Mouse (Mus musculus): ENCODE measurements at regions not wholly inside any gene's neighbourhood (a gene's known extent, or its start where the extent isn't known, plus 50 kb on each side); places are given as distances from the start of the nearest gene placed in this dataset.

- WGBS: 88% methylated on average over 7 of the region's 7 CpGs
- DNase-seq: no peak
- H3K27ac ChIP-seq (ENCODE audit: low read depth, low read length): no peak overlapping the region
- no peaks in the 10 kb centered on the region for H3K36me3 ChIP-seq (ENCODE audit: insufficient read depth)
- no peak overlapping the region for H3K9ac ChIP-seq
- no peaks in the 10 kb centered on the region for H3K27me3 ChIP-seq (ENCODE audit: insufficient read depth, low read length)
- H3K9me3 ChIP-seq (ENCODE audit: low read length): peaks cover 3% of the 10 kb centered on the region; the same call in 1 of the 2 replicates
- ATAC-seq: no peak
- H3K4me1 ChIP-seq (ENCODE audit: insufficient read depth): no peaks in the 10 kb centered on the region
- H3K4me3 ChIP-seq (ENCODE audit: low read depth, low read length): no peak overlapping the region
- TF ChIP-seq CTCF (IDR thresholded peaks at IDR 0.05; ENCODE audit: low read depth): no peak
- no peak overlapping the region for H3K4me2 ChIP-seq (ENCODE audit: low read depth)
Measured at GRCm38 (mm10) chr10:120666202-120666860, 190.1 kb upstream of the Hmga2 start.

GRCm38 (mm10) chr10:120665670-120666069, 189.4 kb upstream of the Hmga2 start:
- H3K4me3 ChIP-seq (ENCODE audit: low read depth, low read length): no peak overlapping the region
- 59% methylated on average over 5 of the region's 5 CpGs for WGBS
- H3K36me3 ChIP-seq (ENCODE audit: insufficient read depth): no peaks in the 10 kb centered on the region
- H3K27me3 ChIP-seq (ENCODE audit: insufficient read depth, low read length): no peaks in the 10 kb centered on the region
- H3K4me2 ChIP-seq (ENCODE audit: low read depth): no peak overlapping the region
- H3K27ac ChIP-seq (ENCODE audit: low read depth, low read length): no peak overlapping the region
- no peaks in the 10 kb centered on the region for H3K4me1 ChIP-seq (ENCODE audit: insufficient read depth)
- no peak overlapping the region for H3K9ac ChIP-seq
- DNase-seq (no peak), ATAC-seq (no peak)
- peaks cover 3% of the 10 kb centered on the region; the same call in 1 of the 2 replicates for H3K9me3 ChIP-seq (ENCODE audit: low read length)
- TF ChIP-seq CTCF (IDR thresholded peaks at IDR 0.05; ENCODE audit: low read depth): no peak

- 87% methylated on average over 5 of the region's 5 CpGs for WGBS
- Histone ChIP-seq H3K4me3 (ENCODE audit: low read depth, low read length) (no peak overlapping the region), H3K4me2 (ENCODE audit: low read depth) (no peak overlapping the region), H3K9ac (no peak overlapping the region), H3K36me3 (ENCODE audit: insufficient read depth) (no peaks in the 10 kb centered on the region), H3K4me1 (ENCODE audit: insufficient read depth) (no peaks in the 10 kb centered on the region), H3K9me3 (ENCODE audit: low read length) (peaks cover 3% of the 10 kb centered on the region; the same call in 1 of the 2 replicates), H3K27ac (ENCODE audit: low read depth, low read length) (no peak overlapping the region), H3K27me3 (ENCODE audit: insufficient read depth, low read length) (no peaks in the 10 kb centered on the region)
- DNase-seq (no peak), ATAC-seq (no peak)
- no peak for TF ChIP-seq CTCF (IDR thresholded peaks at IDR 0.05; ENCODE audit: low read depth)
Measured at GRCm38 (mm10) chr10:120664419-120664818, 188.2 kb upstream of the Hmga2 start.

- TF ChIP-seq CTCF (IDR thresholded peaks at IDR 0.05; ENCODE audit: low read depth): no peak
- H3K4me3 ChIP-seq (ENCODE audit: low read depth, low read length): no peak overlapping the region
- no peaks in the 10 kb centered on the region for H3K9me3 ChIP-seq (ENCODE audit: low read length)
- H3K27ac ChIP-seq (ENCODE audit: low read depth, low read length): no peak overlapping the region
- 88% methylated on average over 11 of the region's 11 CpGs for WGBS
- no peaks in the 10 kb centered on the region for H3K27me3 ChIP-seq (ENCODE audit: insufficient read depth, low read length)
- no peaks in the 10 kb centered on the region for H3K4me1 ChIP-seq (ENCODE audit: insufficient read depth)
- ATAC-seq (no peak), DNase-seq (no peak)
- no peak overlapping the region for H3K4me2 ChIP-seq (ENCODE audit: low read depth)
- no peaks in the 10 kb centered on the region for H3K36me3 ChIP-seq (ENCODE audit: insufficient read depth)
- no peak overlapping the region for H3K9ac ChIP-seq
Measured at GRCm38 (mm10) chr10:120663396-120663795, 187.1 kb upstream of the Hmga2 start.

- no peak overlapping the region for H3K4me3 ChIP-seq (ENCODE audit: low read depth, low read length)
- WGBS: 56% methylated on average over 6 of the region's 6 CpGs
- H3K9me3 ChIP-seq (ENCODE audit: low read length): no peaks in the 10 kb centered on the region
- ATAC-seq (no peak), DNase-seq (no peak)
- no peak for TF ChIP-seq CTCF (IDR thresholded peaks at IDR 0.05; ENCODE audit: low read depth)
- no peaks in the 10 kb centered on the region for H3K27me3 ChIP-seq (ENCODE audit: insufficient read depth, low read length)
- no peak overlapping the region for H3K9ac ChIP-seq
- H3K4me1 ChIP-seq (ENCODE audit: insufficient read depth): no peaks in the 10 kb centered on the region
- H3K27ac ChIP-seq (ENCODE audit: low read depth, low read length): no peak overlapping the region
- no peak overlapping the region for H3K4me2 ChIP-seq (ENCODE audit: low read depth)
- H3K36me3 ChIP-seq (ENCODE audit: insufficient read depth): no peaks in the 10 kb centered on the region
Measured at GRCm38 (mm10) chr10:120660503-120660902, 184.2 kb upstream of the Hmga2 start.

- H3K4me3 ChIP-seq (ENCODE audit: low read depth, low read length): no peak overlapping the region
- H3K27me3 ChIP-seq (ENCODE audit: insufficient read depth, low read length): no peaks in the 10 kb centered on the region
- H3K9ac ChIP-seq: no peak overlapping the region
- TF ChIP-seq CTCF (IDR thresholded peaks at IDR 0.05; ENCODE audit: low read depth): no peak
- H3K9me3 ChIP-seq (ENCODE audit: low read length): 0 out of 2 replicates have a peak, but pooled peaks cover under 1% of the 10 kb centered on the region
- H3K4me1 ChIP-seq (ENCODE audit: insufficient read depth): 0 out of 2 replicates have a peak, but pooled peaks cover 5% of the 10 kb centered on the region
- H3K36me3 ChIP-seq (ENCODE audit: insufficient read depth): no peaks in the 10 kb centered on the region
- 36% methylated on average over 14 of the region's 14 CpGs for WGBS
- H3K4me2 ChIP-seq (ENCODE audit: low read depth): no peak overlapping the region
- peak; percentile 59 for DNase-seq
- no peak overlapping the region for H3K27ac ChIP-seq (ENCODE audit: low read depth, low read length)
- peak; percentile 69; the same call in 1 of the 2 replicates for ATAC-seq
Measured at GRCm38 (mm10) chr10:120655238-120655931, 179.1 kb upstream of the Hmga2 start.

Data from forebrain, postnatal 0 days (tissue).